Mouse (Mus musculus): ENCODE data around the gene Platr25. TPM values are rescaled to one million over a fixed set of nuclear protein-coding genes. Genes with fewer than 3 reads are reported as not detected.
"Not testable (repeated sequence)": the region's sequence is repeated elsewhere in the genome, so short reads cannot be mapped to it uniquely, and the experiment has no call there.

Platr25 gene
- polyA plus RNA-seq, 1 experiment from 2014 or later: 25.2 TPM

DNA sequence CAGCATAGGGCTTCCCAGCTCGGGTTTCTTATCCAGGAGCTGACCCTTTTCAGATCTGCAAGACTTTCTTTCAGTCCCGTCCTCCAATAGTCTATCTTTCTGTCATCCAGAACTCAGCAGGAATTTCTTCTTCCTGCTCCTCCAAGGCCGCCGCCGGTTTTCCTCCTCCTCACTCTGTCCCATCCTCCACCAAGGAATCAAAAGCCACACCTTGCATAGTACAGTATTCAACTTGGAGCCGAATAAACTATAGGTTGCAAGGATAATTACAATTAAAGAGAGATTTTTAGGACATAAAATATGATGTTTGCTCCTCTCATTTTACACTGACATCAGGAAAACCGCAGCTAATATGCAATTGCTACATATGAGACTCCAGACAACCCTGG is 136.2 kb downstream of the Platr25 start:
- H3K36me3 ChIP-seq; H3K9me3 ChIP-seq; H3K27ac ChIP-seq; H3K27me3 ChIP-seq (ENCODE audit: insufficient read depth, poor library complexity, severe bottlenecking); H3K4me1 ChIP-seq: not testable (repeated sequence)
- H3K4me3 ChIP-seq: peak overlapping the region; percentile 62
- 9% methylated on average over 7 of the region's 7 CpGs for WGBS
- peak; percentile 72 for DNase-seq (ENCODE audit: low spot score)

DNA sequence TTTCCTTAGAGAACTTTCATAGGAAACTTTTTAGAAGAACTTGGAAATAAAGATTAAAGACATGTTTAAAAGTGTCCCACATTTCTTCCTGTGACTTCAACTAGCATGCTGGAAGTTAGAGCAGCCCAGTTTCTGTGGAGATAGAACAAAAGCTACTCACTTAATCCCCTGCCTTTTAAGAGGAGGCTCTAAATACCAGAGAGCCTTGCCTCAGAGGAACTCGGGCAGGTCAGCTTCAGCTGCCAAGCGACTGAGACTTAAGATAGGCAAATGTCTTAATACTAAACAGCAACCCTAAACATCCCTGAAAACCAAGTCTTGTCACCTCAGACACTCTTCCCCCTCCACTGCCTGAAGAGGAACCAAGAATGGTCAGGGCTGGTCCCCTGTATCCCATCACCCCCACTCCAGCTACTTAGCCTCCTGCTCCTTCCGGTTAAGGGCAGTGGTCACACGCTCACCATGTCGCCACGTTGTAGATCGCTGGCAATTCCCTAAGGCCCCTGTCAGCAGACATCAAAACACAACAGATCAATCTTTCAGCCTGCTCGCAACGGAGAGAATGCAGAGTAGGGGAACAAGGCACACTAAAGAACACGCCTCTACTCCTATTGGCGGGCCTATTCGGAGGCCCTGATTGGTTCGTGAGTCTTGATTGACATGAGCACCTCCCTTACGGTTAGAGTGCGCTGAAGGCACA is 136.8 kb downstream of the Platr25 start, which contains the start of gene 6720489N17Rik:
Gene 6720489N17Rik (minus strand): TSS at position 606 of the 700 bp plus-strand sequence.
- H3K4me1 ChIP-seq; H3K36me3 ChIP-seq; H3K27me3 ChIP-seq (ENCODE audit: insufficient read depth, poor library complexity, severe bottlenecking); H3K9me3 ChIP-seq: not testable (repeated sequence)
- DNase-seq (ENCODE audit: low spot score): peak; percentile 93
- H3K4me3 ChIP-seq: peak within 1 kb of the TSS; percentile 62
- WGBS: under 1% methylated on average over 15 of the region's 15 CpGs
- H3K27ac ChIP-seq: peak within 1 kb of the TSS; percentile 74

MicroRNAs within 50 kb of the gene (microRNA counts, 519-probe panel; counts per million panel counts)
- microRNA mmu-miR-713: not detected

Small RNA genes within 50 kb of the gene (microRNA-seq; reads per million reads assigned to microRNA genes)
- gene Gm24020: not detected
- not detected for gene Gm24588
- not detected for gene Mir713

Other genes with a start within 250 kb of the Platr25 start
- not detected in 2 replicates for gene Zfp935, start 202.2 kb downstream of the Platr25 start, polyA plus RNA-seq (2016; fragmentation: Nextera tagmentation; extraction: Ambion mirVana)
- 15.4 and 17.9 TPM in 2 replicates for gene Zfp934, start 189.5 kb downstream of the Platr25 start, polyA plus RNA-seq (2016; fragmentation: Nextera tagmentation; extraction: Ambion mirVana)
- gene 6720489N17Rik, start 136.5 kb downstream of the Platr25 start, polyA plus RNA-seq (2016; fragmentation: Nextera tagmentation; extraction: Ambion mirVana): 10.5 and 11.4 TPM in 2 replicates
- 6.4 and 8.6 TPM in 2 replicates for gene Gm5141, start 25.1 kb upstream of the Platr25 start, polyA plus RNA-seq (2016; fragmentation: Nextera tagmentation; extraction: Ambion mirVana)
- 0.31 and 0.41 TPM in 2 replicates for gene Fbp2, start 97.7 kb upstream of the Platr25 start, polyA plus RNA-seq (2016; fragmentation: Nextera tagmentation; extraction: Ambion mirVana)
- 0.25 TPM in 1 of 2 replicates, not detected in the other for gene Fbp1, start 127.6 kb upstream of the Platr25 start, polyA plus RNA-seq (2016; fragmentation: Nextera tagmentation; extraction: Ambion mirVana)
- 46.2 and 52.6 TPM in 2 replicates for gene 2010111I01Rik, start 204.2 kb upstream of the Platr25 start, polyA plus RNA-seq (2016; fragmentation: Nextera tagmentation; extraction: Ambion mirVana)

All from heart, embryonic 10.5 days (tissue).